Mouse (Mus musculus): ENCODE results near the gene Phrf1. TPM values are rescaled to one million over a fixed set of nuclear protein-coding genes. Genes with fewer than 3 reads are reported as not detected.

Phrf1 gene
- polyA plus RNA-seq, 1 experiment from 2014 or later = 24.7 TPM

DNA sequence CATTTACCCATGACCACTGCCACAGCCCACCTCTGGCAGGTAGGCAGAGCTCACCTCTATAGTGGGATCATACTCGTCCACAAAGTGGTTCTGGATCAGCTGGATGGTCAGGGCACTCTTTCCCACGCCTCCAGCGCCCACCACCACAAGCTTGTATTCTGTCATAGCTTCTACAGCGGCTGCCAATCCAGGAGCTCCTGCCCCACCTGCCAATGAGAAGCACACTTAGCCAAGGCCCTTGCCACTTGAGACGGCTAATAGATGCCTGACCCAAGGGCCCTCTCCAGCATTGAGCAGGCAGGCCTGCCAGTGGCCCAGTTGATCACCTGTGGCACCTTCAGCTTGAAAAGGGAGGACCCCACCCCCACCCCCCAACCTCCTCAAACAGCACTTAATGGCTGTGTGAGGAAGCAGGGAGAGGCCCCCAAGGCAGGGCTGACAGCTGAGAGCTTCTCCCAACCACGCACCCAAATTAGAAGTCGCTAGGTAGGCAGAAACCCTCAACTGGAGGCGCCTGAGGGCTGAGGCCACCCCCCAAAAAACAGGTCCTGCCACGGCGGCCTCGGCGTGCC lies 35.7 kb upstream of the Phrf1 start:
- H3K4me2 ChIP-seq (replicated peaks; ENCODE audit: low read depth) = peak overlapping the region; percentile 87
- H3K4me1 ChIP-seq (replicated peaks; ENCODE audit: control insufficient read depth, insufficient read depth, low read length) = peaks cover 6% of the 10 kb centered on the region; the same call in 1 of the 2 replicates
- H3K36me3 ChIP-seq (ENCODE audit: control insufficient read depth, insufficient read depth) = peaks cover 32% of the 10 kb centered on the region
- TF ChIP-seq CTCF (IDR thresholded peaks at IDR 0.05; ENCODE audit: low read depth) = no peak
- H3K27me3 ChIP-seq (replicated peaks; ENCODE audit: control insufficient read depth, insufficient read depth, low read length) = no peaks in the 10 kb centered on the region
- H3K9ac ChIP-seq (ENCODE audit: low read depth, low read length) = peak overlapping the region; percentile 92
- H3K27ac ChIP-seq (ENCODE audit: low read depth, low read length) = peak overlapping the region; percentile 88; the same call in 1 of the 2 replicates
- ATAC-seq = no peak
- WGBS = 24% methylated on average over 12 of the region's 12 CpGs
- no peaks in the 10 kb centered on the region for H3K9me3 ChIP-seq (ENCODE audit: control insufficient read depth)
- H3K4me3 ChIP-seq (ENCODE audit: low read depth, low read length) = peak overlapping the region; percentile 86

DNA sequence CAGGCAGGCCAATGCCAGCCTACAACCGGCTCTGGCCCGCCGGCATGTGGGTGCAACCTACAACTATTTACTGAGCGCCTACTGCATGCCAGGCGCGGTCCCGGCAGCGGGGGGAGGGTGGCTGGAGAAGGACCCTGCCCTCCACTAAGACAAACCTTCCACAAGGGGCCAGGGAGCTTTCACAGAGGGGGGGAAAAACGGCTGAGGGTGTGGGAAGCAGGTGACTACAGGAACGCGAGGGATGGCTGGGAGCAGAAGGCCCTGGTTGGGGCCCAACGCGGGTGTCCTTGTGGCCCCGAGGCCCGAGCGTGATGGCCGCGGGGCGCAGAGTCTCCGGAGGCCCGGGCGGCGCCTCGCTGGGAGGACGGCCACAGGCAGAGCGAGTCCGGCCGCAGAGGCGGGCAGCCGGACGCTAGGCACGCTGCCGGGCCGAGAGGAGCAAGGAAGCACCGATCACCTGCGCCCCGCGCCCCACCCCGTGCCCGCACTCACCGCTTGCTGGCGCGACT lies 35.2 kb upstream of the Phrf1 start:
- H3K4me1 ChIP-seq (replicated peaks; ENCODE audit: control insufficient read depth, insufficient read depth, low read length) = peaks cover 6% of the 10 kb centered on the region; the same call in 1 of the 2 replicates
- under 1% methylated on average over 24 of the region's 43 CpGs for WGBS
- no peaks in the 10 kb centered on the region for H3K27me3 ChIP-seq (replicated peaks; ENCODE audit: control insufficient read depth, insufficient read depth, low read length)
- no peaks in the 10 kb centered on the region for H3K9me3 ChIP-seq (ENCODE audit: control insufficient read depth)
- H3K4me2 ChIP-seq (replicated peaks; ENCODE audit: low read depth) = peak overlapping the region; percentile 87
- peak overlapping the region; percentile 86 for H3K4me3 ChIP-seq (ENCODE audit: low read depth, low read length)
- 0 out of 2 replicates have a peak, but pooled peaks have one; percentile 15 for TF ChIP-seq CTCF (IDR thresholded peaks at IDR 0.05; ENCODE audit: low read depth)
- peaks cover 34% of the 10 kb centered on the region for H3K36me3 ChIP-seq (ENCODE audit: control insufficient read depth, insufficient read depth)
- peak overlapping the region; percentile 88 for H3K27ac ChIP-seq (ENCODE audit: low read depth, low read length)
- peak; percentile 39 for ATAC-seq
- H3K9ac ChIP-seq (ENCODE audit: low read depth, low read length) = peak overlapping the region; percentile 92

DNA sequence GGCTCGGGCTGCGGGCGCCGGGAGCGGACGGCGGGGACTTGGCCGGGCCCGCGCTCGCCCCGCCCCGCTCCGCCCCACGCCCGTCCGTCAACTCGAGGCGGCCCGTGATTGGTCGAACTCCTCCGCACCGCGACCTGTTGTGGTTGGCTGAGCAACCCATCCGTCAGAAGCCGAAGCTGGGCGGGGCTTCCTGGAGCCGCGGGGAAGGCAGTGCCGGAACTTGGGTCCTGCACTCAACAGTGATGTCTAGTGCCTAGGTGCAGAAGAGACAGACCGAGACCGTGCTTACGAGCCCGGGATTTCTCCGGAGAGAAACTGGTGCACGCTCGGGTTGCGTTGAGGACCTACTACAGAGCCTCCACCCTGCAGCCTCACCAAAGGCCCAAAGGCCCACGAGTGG lies 34.6 kb upstream of the Phrf1 start, which contains the start of the genes Hras and Lrrc56:
Gene Hras, minus strand, starts transcription at position 58 of the 400 bp plus-strand sequence.
Gene Lrrc56, plus strand, starts transcription at position 210 of the 400 bp plus-strand sequence.
- Histone ChIP-seq H3K27ac (ENCODE audit: low read depth, low read length) (peak within 1 kb of the TSS; percentile 88), H3K27me3 (replicated peaks; ENCODE audit: control insufficient read depth, insufficient read depth, low read length) (no peaks in the 10 kb centered on the region), H3K4me3 (ENCODE audit: low read depth, low read length) (peak within 1 kb of the TSS; percentile 86), H3K36me3 (ENCODE audit: control insufficient read depth, insufficient read depth) (peaks cover 34% of the 10 kb centered on the region), H3K9ac (ENCODE audit: low read depth, low read length) (peak within 1 kb of the TSS; percentile 92), H3K9me3 (ENCODE audit: control insufficient read depth) (no peaks in the 10 kb centered on the region), H3K4me2 (replicated peaks; ENCODE audit: low read depth) (peak within 1 kb of the TSS; percentile 87), H3K4me1 (replicated peaks; ENCODE audit: control insufficient read depth, insufficient read depth, low read length) (peaks cover 6% of the 10 kb centered on the region; the same call in 1 of the 2 replicates)
- WGBS = under 1% methylated on average over 39 of the region's 39 CpGs
- TF ChIP-seq CTCF (IDR thresholded peaks at IDR 0.05; ENCODE audit: low read depth) = no peak
- ATAC-seq = peak; percentile 91

DNA sequence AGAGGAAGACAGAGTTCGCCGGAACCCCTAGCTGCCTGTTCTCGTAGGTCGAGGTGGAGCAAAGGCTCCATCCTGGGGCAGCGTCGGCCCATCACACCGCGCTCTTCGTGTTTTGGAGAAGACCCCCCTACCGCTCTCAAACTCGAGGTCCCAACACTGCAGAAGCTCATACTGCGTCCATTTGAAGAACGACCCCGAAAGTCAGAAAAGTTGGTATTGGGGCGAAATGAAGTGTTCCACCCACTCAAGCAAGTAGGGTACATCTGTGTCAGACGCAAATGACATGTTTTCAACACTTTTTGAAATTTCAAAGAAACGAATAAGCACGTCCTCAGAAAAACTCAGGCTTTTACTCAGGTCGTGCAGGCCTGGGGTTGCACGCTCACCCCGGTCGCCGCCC lies 34.2 kb upstream of the Phrf1 start:
- no peaks in the 10 kb centered on the region for H3K9me3 ChIP-seq (ENCODE audit: control insufficient read depth)
- H3K27ac ChIP-seq (ENCODE audit: low read depth, low read length) = peak overlapping the region; percentile 15
- H3K4me1 ChIP-seq (replicated peaks; ENCODE audit: control insufficient read depth, insufficient read depth, low read length) = peaks cover 6% of the 10 kb centered on the region; the same call in 1 of the 2 replicates
- H3K4me3 ChIP-seq (ENCODE audit: low read depth, low read length) = peak overlapping the region; percentile 86
- no peaks in the 10 kb centered on the region for H3K27me3 ChIP-seq (replicated peaks; ENCODE audit: control insufficient read depth, insufficient read depth, low read length)
- WGBS = 1% methylated on average over 23 of the region's 23 CpGs
- ATAC-seq = no peak
- H3K9ac ChIP-seq (ENCODE audit: low read depth, low read length) = 0 out of 2 replicates have a peak overlapping the region, but pooled peaks have one; percentile 1
- H3K4me2 ChIP-seq (replicated peaks; ENCODE audit: low read depth) = peak overlapping the region; percentile 87
- no peak for TF ChIP-seq CTCF (IDR thresholded peaks at IDR 0.05; ENCODE audit: low read depth)
- H3K36me3 ChIP-seq (ENCODE audit: control insufficient read depth, insufficient read depth) = peaks cover 29% of the 10 kb centered on the region

GRCm38 (mm10) chr7:141194830-141195229 lies 33.8 kb upstream of the Phrf1 start:
- H3K9me3 ChIP-seq (ENCODE audit: control insufficient read depth) = no peaks in the 10 kb centered on the region
- H3K4me2 ChIP-seq (replicated peaks; ENCODE audit: low read depth) = peak overlapping the region; percentile 87
- peak overlapping the region; percentile 15 for H3K27ac ChIP-seq (ENCODE audit: low read depth, low read length)
- TF ChIP-seq CTCF (IDR thresholded peaks at IDR 0.05; ENCODE audit: low read depth) = no peak
- ATAC-seq = no peak
- peaks cover 25% of the 10 kb centered on the region for H3K36me3 ChIP-seq (ENCODE audit: control insufficient read depth, insufficient read depth)
- H3K4me3 ChIP-seq (ENCODE audit: low read depth, low read length) = peak overlapping the region; percentile 86
- 0 out of 2 replicates have a peak overlapping the region, but pooled peaks have one; percentile 1 for H3K9ac ChIP-seq (ENCODE audit: low read depth, low read length)
- H3K4me1 ChIP-seq (replicated peaks; ENCODE audit: control insufficient read depth, insufficient read depth, low read length) = peaks cover 6% of the 10 kb centered on the region; the same call in 1 of the 2 replicates
- WGBS = under 1% methylated on average over 28 of the region's 28 CpGs
- no peaks in the 10 kb centered on the region for H3K27me3 ChIP-seq (replicated peaks; ENCODE audit: control insufficient read depth, insufficient read depth, low read length)

DNA sequence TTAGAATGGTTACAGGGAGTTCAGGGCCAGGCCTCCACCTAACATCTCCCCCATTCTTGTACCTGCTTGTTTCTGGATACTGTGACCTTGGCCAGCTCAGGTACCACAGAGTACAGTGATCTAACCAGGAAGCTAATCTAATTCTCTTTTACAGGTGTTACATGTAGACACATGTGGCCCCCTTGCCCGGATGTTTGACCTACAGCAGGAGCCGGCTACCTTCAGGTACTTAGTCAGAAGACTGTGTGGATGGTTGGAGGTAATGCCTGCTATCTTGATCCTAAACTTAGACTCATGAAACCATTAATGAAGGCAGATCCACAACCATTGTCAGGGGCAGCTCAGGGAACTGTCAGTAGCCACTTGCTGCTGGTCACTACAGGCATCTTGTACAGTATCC lies 32.8 kb upstream of the Phrf1 start:
- peaks cover 16% of the 10 kb centered on the region for H3K36me3 ChIP-seq (ENCODE audit: control insufficient read depth, insufficient read depth)
- no peak overlapping the region for H3K9ac ChIP-seq (ENCODE audit: low read depth, low read length)
- H3K4me2 ChIP-seq (replicated peaks; ENCODE audit: low read depth) = no peak overlapping the region
- no peak for ATAC-seq
- H3K4me3 ChIP-seq (ENCODE audit: low read depth, low read length) = no peak overlapping the region
- WGBS = 48% methylated on average over 2 of the region's 2 CpGs
- peaks cover 6% of the 10 kb centered on the region; the same call in 1 of the 2 replicates for H3K4me1 ChIP-seq (replicated peaks; ENCODE audit: control insufficient read depth, insufficient read depth, low read length)
- TF ChIP-seq CTCF (IDR thresholded peaks at IDR 0.05; ENCODE audit: low read depth) = no peak
- no peaks in the 10 kb centered on the region for H3K9me3 ChIP-seq (ENCODE audit: control insufficient read depth)
- H3K27ac ChIP-seq (ENCODE audit: low read depth, low read length) = no peak overlapping the region
- H3K27me3 ChIP-seq (replicated peaks; ENCODE audit: control insufficient read depth, insufficient read depth, low read length) = no peaks in the 10 kb centered on the region

Measured in intestine, postnatal 0 days (tissue).